Mouse (Mus musculus): ENCODE results near the gene Arhgef2.

DNA sequence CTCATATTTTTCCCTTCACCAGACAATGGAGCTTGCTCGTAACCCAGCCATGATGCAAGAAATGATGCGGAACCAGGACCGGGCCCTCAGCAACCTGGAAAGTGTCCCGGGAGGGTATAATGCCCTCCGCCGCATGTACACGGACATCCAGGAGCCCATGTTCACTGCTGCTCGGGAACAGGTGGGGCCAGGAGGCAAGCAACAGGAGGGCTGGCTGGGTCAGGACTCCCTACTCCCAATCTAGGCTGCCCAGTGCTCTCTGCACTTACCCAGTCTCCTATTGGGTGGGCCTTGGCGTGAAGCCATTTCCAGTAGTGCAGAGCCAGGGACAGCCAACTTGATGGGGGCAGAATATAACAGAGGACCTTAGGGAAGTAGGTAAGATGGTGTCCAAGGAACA is 46.2 kb upstream of the Arhgef2 start:
- TF ChIP-seq CTCF (IDR thresholded peaks at IDR 0.05; ENCODE audit: control insufficient read depth, insufficient read depth, low read length): no peak
- no peak for TF ChIP-seq POLR2A (IDR thresholded peaks at IDR 0.05; ENCODE audit: borderline replicate concordance, control insufficient read depth, low read depth, low read length)

Data from bone marrow, adult 2 months (tissue).